Mouse (Mus musculus): ENCODE results near the gene Artn.

- TF ChIP-seq EP300 (IDR thresholded peaks at IDR 0.05; ENCODE audit: low read depth) (no peak), CTCF (IDR thresholded peaks at IDR 0.05; ENCODE audit: low read depth) (no peak)
These were observed 44.5 kb downstream of the Artn start for GRCm38 (mm10) chr4:117885093-117885492.

Data from heart, postnatal 0 days (tissue).